Mouse (Mus musculus) CH12.LX (cell line): ENCODE data around the gene P2rx7. TPM values are rescaled to one million over a fixed set of nuclear protein-coding genes. Genes with fewer than 3 reads are reported as not detected.
A peak's percentile ranks its signal among the peaks of the same experiment; 100 is the strongest.

Source experiments
- DNase-seq: peaks from one replicate; pipeline ENCODE4 v3.0.0-alpha.2; 2013; ENCODE audit errors: extremely low read depth
- H3K27ac ChIP-seq: 2 replicates; pipeline ENCODE4 v1.5.1; 2012; ENCODE audit warnings: low read depth, mild to moderate bottlenecking, control low read depth, moderate library complexity; ENCODE audit not compliant: insufficient read depth
- H3K27me3 ChIP-seq: replicated peaks from 2 replicates; pipeline ENCODE3; 2012; ENCODE audit warnings: inconsistent platforms
- H3K36me3 ChIP-seq, 2 experiments: replicated peaks in 1 of 2; 2 replicates each; pipeline versions ENCODE3 to v1.6.1; 2012; ENCODE audit warnings: inconsistent platforms in 1 of 2, low read length in 1 of 2, mild to moderate bottlenecking in 1 of 2, mixed read lengths in 1 of 2, moderate library complexity in 1 of 2; ENCODE audit not compliant: control insufficient read depth in 1 of 2, insufficient read depth in 1 of 2
- H3K4me1 ChIP-seq, 2 experiments: 2 replicates each; pipeline ENCODE4 v1.6.1; 2012; ENCODE audit warnings: inconsistent platforms in 1 of 2, moderate library complexity in 1 of 2; ENCODE audit not compliant: insufficient read depth in 2 of 2, control insufficient read depth in 1 of 2
- H3K4me2 ChIP-seq: 2 replicates; pipeline ENCODE4 v1.6.1; 2012; ENCODE audit warnings: low read depth, mild to moderate bottlenecking, control low read depth; ENCODE audit not compliant: poor library complexity, insufficient read depth, severe bottlenecking
- H3K4me3 ChIP-seq, 3 experiments: fragments of 150-350 bp in 1 of 3; sonication (generic) in 1 of 3; replicated peaks in 1 of 3; 2 replicates each; pipeline versions ENCODE3 to v1.5.1; 2011 to 2012; ENCODE audit warnings: low read depth in 2 of 3, low read length in 2 of 3, mild to moderate bottlenecking in 2 of 3, moderate library complexity in 2 of 3, control low read depth in 1 of 3, improper control_type of control experiment in 1 of 3, inconsistent platforms in 1 of 3, mixed read lengths in 1 of 3; ENCODE audit not compliant: poor library complexity in 1 of 3
- H3K79me2 ChIP-seq: replicated peaks from 2 replicates; pipeline ENCODE4 v1.6.1; 2012; ENCODE audit warnings: mild to moderate bottlenecking, moderate library complexity; ENCODE audit not compliant: control insufficient read depth, poor library complexity, insufficient read depth, severe bottlenecking; ENCODE audit errors: extremely low read depth
- H3K9ac ChIP-seq: 2 replicates; pipeline ENCODE4 v1.6.1; 2012; ENCODE audit warnings: low read depth, mild to moderate bottlenecking, control low read depth, moderate library complexity; ENCODE audit not compliant: insufficient read depth
- H3K9me3 ChIP-seq: replicated peaks from 2 replicates; pipeline ENCODE3; 2012; ENCODE audit warnings: low read length, inconsistent platforms, mixed read lengths
- CTCF ChIP-seq, 2 experiments: IDR thresholded peaks in 1 of 2; conservative IDR thresholded peaks in 1 of 2; 2 replicates each; pipeline ENCODE4 v1.5.1; 2011 to 2012; ENCODE audit warnings: low read depth in 2 of 2, low read length in 2 of 2, improper control_type of control experiment in 1 of 2, inconsistent platforms in 1 of 2, mild to moderate bottlenecking in 1 of 2, moderate library complexity in 1 of 2
- E2F4 ChIP-seq: IDR thresholded peaks from 2 replicates; pipeline ENCODE4 v1.6.1; 2011; ENCODE audit warnings: low read depth, low read length, improper control_type of control experiment; ENCODE audit not compliant: insufficient replicate concordance
- ELF1 ChIP-seq: IDR thresholded peaks from 2 replicates; pipeline ENCODE4 v1.6.1; 2014; ENCODE audit warnings: low read depth, mild to moderate bottlenecking, inconsistent platforms, low read length, improper control_type of control experiment
- GABPA ChIP-seq: IDR thresholded peaks from 2 replicates; pipeline ENCODE4 v1.6.1; 2012; ENCODE audit warnings: low read depth, low read length, improper control_type of control experiment, inconsistent platforms; ENCODE audit not compliant: insufficient replicate concordance
- HCFC1 ChIP-seq: IDR thresholded peaks from 2 replicates; pipeline ENCODE4 v1.6.1; 2012; ENCODE audit warnings: low read depth, mild to moderate bottlenecking, inconsistent platforms, low read length, improper control_type of control experiment
- IRF4 ChIP-seq: IDR thresholded peaks from 2 replicates; pipeline ENCODE4 v1.6.1; 2014; ENCODE audit warnings: low read depth, mild to moderate bottlenecking, inconsistent platforms, low read length, improper control_type of control experiment
- JUN ChIP-seq: IDR thresholded peaks from 2 replicates; pipeline ENCODE4 v1.6.1; 2011; ENCODE audit warnings: low read depth, mild to moderate bottlenecking, low read length, improper control_type of control experiment, moderate library complexity; ENCODE audit not compliant: insufficient read depth
- MEF2A ChIP-seq: IDR thresholded peaks from 2 replicates; pipeline ENCODE4 v1.6.1; 2014; ENCODE audit warnings: low read depth, mild to moderate bottlenecking, inconsistent platforms, low read length, improper control_type of control experiment, borderline replicate concordance
- MYC ChIP-seq: IDR thresholded peaks from 2 replicates; pipeline ENCODE4 v1.6.1; 2011; ENCODE audit warnings: low read depth, mild to moderate bottlenecking, improper control_type of control experiment, low read length
- POLR2A ChIP-seq: IDR thresholded peaks from 2 replicates; pipeline ENCODE4 v1.6.1; 2011; ENCODE audit warnings: low read depth, mild to moderate bottlenecking, improper control_type of control experiment, low read length
- POLR2AphosphoS2 ChIP-seq: IDR thresholded peaks from 2 replicates; pipeline ENCODE4 v1.6.1; 2011; ENCODE audit warnings: low read depth, low read length, improper control_type of control experiment
- RAD21 ChIP-seq: IDR thresholded peaks from 2 replicates; pipeline ENCODE4 v1.6.1; 2011; ENCODE audit warnings: low read depth, mild to moderate bottlenecking, low read length, improper control_type of control experiment, moderate library complexity
- SIN3A ChIP-seq: IDR thresholded peaks from 2 replicates; pipeline ENCODE4 v1.6.1; 2012; ENCODE audit warnings: low read length, improper control_type of control experiment, inconsistent platforms
- SMC3 ChIP-seq: IDR thresholded peaks from 2 replicates; pipeline ENCODE4 v1.6.1; 2011; ENCODE audit warnings: low read depth, low read length, improper control_type of control experiment
- UBTF ChIP-seq: IDR thresholded peaks from 2 replicates; pipeline ENCODE4 v1.6.1; 2012; ENCODE audit warnings: low read depth, mild to moderate bottlenecking, inconsistent platforms, low read length, improper control_type of control experiment, moderate library complexity
- USF1 ChIP-seq: IDR thresholded peaks from 2 replicates; pipeline ENCODE4 v1.6.1; 2014; ENCODE audit warnings: low read depth, mild to moderate bottlenecking, inconsistent platforms, low read length, improper control_type of control experiment
- ZKSCAN1 ChIP-seq: IDR thresholded peaks from 2 replicates; pipeline ENCODE4 v1.6.1; 2012; ENCODE audit warnings: low read depth, inconsistent platforms, low read length, improper control_type of control experiment, borderline replicate concordance
- ZNF384 ChIP-seq: IDR thresholded peaks from 2 replicates; pipeline ENCODE4 v1.6.1; 2012; ENCODE audit warnings: low read depth, low read length, improper control_type of control experiment, inconsistent platforms
- dilution Hi-C: fragments of 300-500 bp; cut with MboI; formaldehyde crosslinking; loops from 2 replicates; pipeline ENCODE4 v1.14.3; 2020; ENCODE audit warnings: low sequenced_read_pairs; ENCODE audit not compliant: extremely low pct_unique_long_range_greater_than_20kb, extremely low pct_ligation_motif_present
- in situ Hi-C: fragments of 300-500 bp; cut with MboI; formaldehyde crosslinking; loops from 3 replicates; pipeline ENCODE4 v1.14.3; 2019; ENCODE audit warnings: low sequenced_read_pairs, low pct_ligation_motif_present, low pct_unique_long_range_greater_than_20kb, mixed read lengths
- polyA plus RNA-seq: library from polyadenylated mRNA; unstranded; fragments of >175 nt; gene quantifications from 2 replicates; pipeline ENCODE4 v1.2.1, GENCODE M21; 2012; ENCODE audit warnings: low read depth; ENCODE audit not compliant: insufficient read length
- total RNA-seq, 2 experiments: library from RNA; depleted of rRNA; stranded (reverse); fragments of 300-350 nt in 1 of 2; fragments of >200 nt in 1 of 2; gene quantifications; 2 replicates each; pipeline ENCODE4 v1.2.3; 2012 to 2014

The P2rx7 gene
- total and polyA plus RNA-seq, 3 experiments: 0.59 to 1.5 (median 1.5) TPM

- no peak overlapping the region for H3K4me3 ChIP-seq
- dilution Hi-C loops (no loop called here), in situ Hi-C loops (loop anchor here (25.0 kb wide), 1 partner anchor 501 kb away; the partner anchor contains the start of gene Ccdc63)
- TF ChIP-seq JUN: no peak
- TF ChIP-seq POLR2AphosphoS2: no peak
- TF ChIP-seq RAD21: no peak
- no peak for TF ChIP-seq GABPA
- TF ChIP-seq UBTF: no peak
- no peak overlapping the region for H3K9ac ChIP-seq
- H3K79me2 ChIP-seq: no peaks in the 10 kb centered on the region
- DNase-seq: no peak
- no peaks in the 10 kb centered on the region for H3K9me3 ChIP-seq
- no peaks in the 10 kb centered on the region for H3K36me3 ChIP-seq
- no peaks in the 10 kb centered on the region for H3K27me3 ChIP-seq
- H3K4me2 ChIP-seq: no peak overlapping the region
- H3K4me1 ChIP-seq: peaks cover 8 to 15% of the 10 kb centered on the region in 2 experiments
- no peak overlapping the region for H3K27ac ChIP-seq
Observed at GRCm38 (mm10) chr5:122638296-122638695, 5.4 kb upstream of the P2rx7 start.

- no peak overlapping the region for H3K4me3 ChIP-seq
- H3K4me2 ChIP-seq: no peak overlapping the region
- H3K36me3 ChIP-seq: no peaks in the 10 kb centered on the region
- peaks cover 14 to 24% of the 10 kb centered on the region in 2 experiments for H3K4me1 ChIP-seq
- TF ChIP-seq SIN3A (no peak), E2F4 (no peak), ZKSCAN1 (no peak), MYC (no peak), CTCF (conservative IDR thresholded peaks at IDR 0.05 in 1 of 2, IDR thresholded peaks at IDR 0.05 in 1 of 2; ENCODE audit: low read depth in 2 of 2, low read length in 2 of 2) (no peak), JUN (no peak), RAD21 (no peak), ELF1 (no peak), HCFC1 (no peak), MEF2A (no peak), POLR2A (no peak), USF1 (no peak)
- no peak overlapping the region for H3K9ac ChIP-seq
- H3K27ac ChIP-seq: no peak overlapping the region
- no peaks in the 10 kb centered on the region for H3K79me2 ChIP-seq
- DNase-seq: no peak
- in situ Hi-C loops (loop anchor here (25.0 kb wide), 1 partner anchor 502 kb away; the partner anchor contains the start of gene Ccdc63), dilution Hi-C loops (no loop called here)
- no peaks in the 10 kb centered on the region for H3K9me3 ChIP-seq
- H3K27me3 ChIP-seq: no peaks in the 10 kb centered on the region
Observed at GRCm38 (mm10) chr5:122639517-122639916, 4.2 kb upstream of the P2rx7 start.

- no peaks in the 10 kb centered on the region for H3K79me2 ChIP-seq
- H3K27ac ChIP-seq: no peak overlapping the region
- H3K27me3 ChIP-seq: no peaks in the 10 kb centered on the region
- H3K9me3 ChIP-seq: no peaks in the 10 kb centered on the region
- peaks cover 14 to 29% of the 10 kb centered on the region in 2 experiments for H3K4me1 ChIP-seq
- TF ChIP-seq SMC3 (peak; percentile 34), RAD21 (peak; percentile 25), POLR2A (no peak), ZNF384 (no peak), CTCF (conservative IDR thresholded peaks at IDR 0.05 in 1 of 2, IDR thresholded peaks at IDR 0.05 in 1 of 2; ENCODE audit: low read depth in 2 of 2, low read length in 2 of 2) (peak in 1 of 2 experiments; percentile 40; a peak in 2 of 4 replicates), IRF4 (no peak)
- H3K9ac ChIP-seq: no peak overlapping the region
- in situ Hi-C loops: loop anchor here (10.0 to 25.0 kb wide), 2 partner anchors 75 to 503 kb away; partner anchors contain the start of gene Ccdc63
- dilution Hi-C loops: no loop called here
- H3K4me3 ChIP-seq: no peak overlapping the region
- H3K4me2 ChIP-seq: no peak overlapping the region
- no peaks in the 10 kb centered on the region for H3K36me3 ChIP-seq
- no peak for DNase-seq
Observed at GRCm38 (mm10) chr5:122639986-122640385, 3.7 kb upstream of the P2rx7 start.
